Mouse (Mus musculus): ENCODE measurements around the gene Kiz.

Kiz gene

DNA sequence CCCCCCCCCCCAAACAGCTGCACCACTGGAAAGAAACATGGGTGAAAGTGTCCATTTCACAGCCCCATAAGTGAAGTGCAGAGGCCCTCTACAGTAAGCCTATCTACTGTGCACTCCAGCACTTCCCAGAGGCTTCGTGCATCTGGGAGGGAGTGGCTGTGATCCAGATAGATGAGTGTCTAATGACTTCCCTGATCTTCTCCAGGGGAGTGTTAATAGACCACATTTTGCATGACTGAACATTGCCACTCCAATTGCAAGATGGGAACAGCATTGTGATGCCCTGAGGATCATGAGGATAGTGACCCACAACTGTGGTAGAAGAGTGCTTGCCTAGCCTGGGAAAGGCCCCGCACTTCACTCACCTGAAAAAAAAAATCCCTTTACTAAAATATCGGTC is 60.4 kb downstream of the Kiz start:
- TF ChIP-seq GATA4 (IDR thresholded peaks at IDR 0.05; ENCODE audit: insufficient replicate concordance, low read length) = no peak

DNA sequence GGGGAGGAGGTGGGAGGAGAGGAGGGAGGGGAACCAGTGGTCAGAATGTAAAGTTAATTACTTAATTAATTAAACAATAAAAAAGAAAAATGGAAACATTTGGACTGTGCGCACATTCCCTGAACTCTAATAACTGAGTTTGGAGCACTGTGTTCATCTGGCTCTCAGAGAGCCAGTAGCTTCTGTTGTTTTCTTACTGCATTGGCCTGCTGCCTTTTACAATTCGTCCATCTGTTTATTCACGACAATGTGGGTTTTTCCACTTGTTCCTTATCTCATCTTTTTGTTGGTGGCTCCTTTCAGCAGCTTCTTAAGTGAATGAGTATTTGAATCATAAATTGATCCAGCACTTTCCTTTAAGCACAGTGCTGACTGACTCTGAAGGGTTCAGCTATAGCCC is 62.1 kb downstream of the Kiz start:
- TF ChIP-seq GATA4 (IDR thresholded peaks at IDR 0.05; ENCODE audit: insufficient replicate concordance, low read length) = no peak

DNA sequence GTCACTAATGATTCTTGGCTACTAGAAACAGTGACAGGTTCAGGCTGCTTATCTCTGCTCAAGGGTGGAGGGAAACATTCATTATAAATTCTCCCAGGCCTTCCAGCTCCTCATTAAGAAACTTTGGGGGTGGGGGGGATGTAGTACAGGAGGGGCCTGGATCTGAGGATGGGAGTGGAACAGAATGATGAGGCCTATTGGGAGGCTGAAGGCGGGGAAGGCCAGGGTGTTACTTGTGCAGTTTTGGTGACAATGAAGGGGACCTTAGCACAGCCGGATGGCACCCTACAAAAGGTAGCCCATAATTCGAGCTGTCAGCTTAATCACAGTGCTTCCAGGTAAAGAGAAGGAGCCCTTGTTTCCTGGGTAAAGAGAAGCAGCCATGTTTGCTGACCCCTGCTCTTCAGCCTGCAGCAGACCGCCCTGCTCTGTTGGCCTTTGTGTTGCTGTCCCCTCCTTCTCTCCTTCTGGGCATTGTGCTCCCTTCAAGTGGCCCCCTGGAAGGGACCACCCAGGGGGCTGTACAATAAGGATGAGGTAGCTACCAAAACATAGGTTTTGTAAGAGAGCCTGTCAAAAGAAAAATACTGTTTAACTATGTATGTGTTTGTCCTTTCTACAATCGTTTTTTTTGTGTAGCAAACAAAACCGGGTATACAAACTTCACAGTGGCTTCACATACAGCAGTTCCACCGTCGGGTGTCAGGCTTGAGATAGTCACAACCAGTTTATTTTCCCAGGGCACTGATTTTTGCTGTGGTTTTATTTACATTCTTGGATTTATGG is 64.9 kb downstream of the Kiz start:
- no peak for TF ChIP-seq GATA4 (IDR thresholded peaks at IDR 0.05; ENCODE audit: insufficient replicate concordance, low read length)

DNA sequence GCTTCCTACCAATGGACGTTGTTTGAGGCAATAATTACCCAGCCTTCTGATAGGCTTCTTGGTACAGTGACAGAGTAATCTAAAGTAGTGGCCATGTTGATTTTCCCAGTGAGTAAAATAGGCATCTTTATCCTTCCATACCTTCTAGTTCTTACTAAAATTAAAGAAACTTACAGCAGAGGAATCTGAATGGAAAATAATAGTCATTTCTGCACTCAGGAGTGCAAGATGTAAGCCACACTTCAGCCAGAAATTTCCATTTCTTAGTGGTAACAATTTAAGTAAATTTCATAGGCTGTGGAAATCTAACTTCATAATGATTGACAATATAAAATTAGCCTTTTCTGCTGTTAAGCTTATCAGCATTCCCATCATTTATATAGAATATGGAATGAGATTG is 69.6 kb downstream of the Kiz start:
- TF ChIP-seq GATA4 (IDR thresholded peaks at IDR 0.05; ENCODE audit: insufficient replicate concordance, low read length) = no peak

DNA sequence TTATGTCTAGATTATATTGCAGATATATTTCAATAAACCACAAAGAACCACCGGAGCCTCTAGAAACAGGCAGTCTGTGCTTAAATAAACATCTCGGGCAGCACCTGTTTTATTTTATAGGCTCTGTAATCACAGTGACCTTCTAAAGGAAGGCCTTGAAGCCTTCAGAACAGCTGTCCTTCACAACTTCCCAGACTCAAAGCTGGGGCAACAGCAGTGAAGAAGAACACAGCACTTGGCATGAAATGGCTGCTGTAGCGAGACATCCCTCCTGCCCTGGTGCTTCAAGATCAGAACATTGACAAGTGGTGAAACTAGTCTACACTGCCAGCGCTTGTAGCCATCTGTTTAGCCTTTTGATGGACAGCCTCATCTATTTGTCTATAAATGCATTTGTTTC is 70.2 kb downstream of the Kiz start:
- TF ChIP-seq GATA4 (IDR thresholded peaks at IDR 0.05; ENCODE audit: insufficient replicate concordance, low read length) = no peak

DNA sequence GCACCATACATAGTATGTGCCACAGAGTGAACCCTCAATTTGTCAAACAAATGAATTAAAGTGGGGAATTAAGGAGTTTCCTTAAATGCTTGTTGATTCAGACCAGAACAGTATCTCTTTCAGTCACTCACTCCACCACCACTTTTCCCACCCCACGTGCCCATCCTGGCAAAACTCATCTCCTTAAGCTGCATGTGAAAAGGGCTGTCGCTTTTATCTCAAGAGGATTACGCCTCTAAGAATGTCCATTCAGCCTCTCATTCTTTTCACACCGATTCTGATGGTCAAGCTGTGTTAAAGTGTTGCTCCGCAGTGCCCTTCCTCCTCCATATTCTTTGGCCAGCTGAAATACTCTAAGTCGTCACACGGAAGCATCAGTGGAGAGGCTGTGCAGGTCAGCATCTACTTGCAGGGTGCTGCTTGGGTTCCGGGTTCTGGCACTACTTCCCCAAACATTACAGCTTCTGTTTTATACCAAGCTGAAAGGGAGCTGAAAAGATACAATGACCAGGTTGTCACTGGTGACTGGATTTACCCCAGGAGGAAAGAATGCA is 92.6 kb downstream of the Kiz start:
- TF ChIP-seq GATA4 (IDR thresholded peaks at IDR 0.05; ENCODE audit: insufficient replicate concordance, low read length) = no peak

DNA sequence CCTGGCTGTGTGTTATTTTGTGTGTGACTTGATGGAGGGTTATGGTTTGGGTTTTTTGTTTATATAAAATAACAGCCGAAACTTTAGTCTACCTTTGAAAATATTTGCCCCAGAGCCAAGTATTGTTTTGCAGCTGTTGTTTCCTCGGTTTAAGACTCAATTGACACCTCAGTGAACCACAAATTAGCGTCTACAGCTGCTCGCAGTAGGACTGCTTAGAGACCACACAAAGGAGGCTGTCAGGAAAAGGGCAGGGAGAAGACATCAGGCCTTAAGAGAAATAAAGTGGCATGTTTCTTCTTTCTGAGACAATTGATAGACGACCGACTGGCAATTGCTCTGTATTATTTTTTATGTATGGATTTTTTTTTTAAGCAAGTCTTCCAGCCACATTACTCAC is 100.7 kb downstream of the Kiz start:
- TF ChIP-seq GATA4 (IDR thresholded peaks at IDR 0.05; ENCODE audit: insufficient replicate concordance, low read length) = no peak

DNA sequence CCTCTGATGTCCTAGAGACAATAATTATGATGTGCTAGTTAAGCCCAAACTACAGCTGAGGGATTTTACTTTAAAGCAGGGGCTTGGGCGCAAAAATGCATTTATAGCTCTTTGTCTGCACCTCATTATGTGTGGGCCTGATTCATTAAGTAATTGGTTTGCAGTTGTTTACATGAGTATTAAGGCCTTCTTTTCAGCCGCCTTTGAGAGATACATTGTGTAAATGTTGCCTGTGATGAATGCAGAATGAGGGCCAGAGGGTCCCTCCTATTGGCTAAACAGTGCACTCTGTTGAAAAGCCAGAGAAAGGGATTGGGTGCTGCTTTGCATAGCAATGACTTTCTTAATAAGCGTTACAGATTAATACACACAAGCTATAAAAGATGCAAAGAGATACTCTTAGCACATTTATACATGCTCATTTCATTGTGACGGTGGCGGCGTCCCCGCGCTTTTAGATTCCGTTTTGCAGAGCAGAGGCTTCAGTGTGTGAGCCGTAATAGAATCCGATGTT is 102.8 kb downstream of the Kiz start:
- TF ChIP-seq GATA4 (IDR thresholded peaks at IDR 0.05; ENCODE audit: insufficient replicate concordance, low read length) = no peak

DNA sequence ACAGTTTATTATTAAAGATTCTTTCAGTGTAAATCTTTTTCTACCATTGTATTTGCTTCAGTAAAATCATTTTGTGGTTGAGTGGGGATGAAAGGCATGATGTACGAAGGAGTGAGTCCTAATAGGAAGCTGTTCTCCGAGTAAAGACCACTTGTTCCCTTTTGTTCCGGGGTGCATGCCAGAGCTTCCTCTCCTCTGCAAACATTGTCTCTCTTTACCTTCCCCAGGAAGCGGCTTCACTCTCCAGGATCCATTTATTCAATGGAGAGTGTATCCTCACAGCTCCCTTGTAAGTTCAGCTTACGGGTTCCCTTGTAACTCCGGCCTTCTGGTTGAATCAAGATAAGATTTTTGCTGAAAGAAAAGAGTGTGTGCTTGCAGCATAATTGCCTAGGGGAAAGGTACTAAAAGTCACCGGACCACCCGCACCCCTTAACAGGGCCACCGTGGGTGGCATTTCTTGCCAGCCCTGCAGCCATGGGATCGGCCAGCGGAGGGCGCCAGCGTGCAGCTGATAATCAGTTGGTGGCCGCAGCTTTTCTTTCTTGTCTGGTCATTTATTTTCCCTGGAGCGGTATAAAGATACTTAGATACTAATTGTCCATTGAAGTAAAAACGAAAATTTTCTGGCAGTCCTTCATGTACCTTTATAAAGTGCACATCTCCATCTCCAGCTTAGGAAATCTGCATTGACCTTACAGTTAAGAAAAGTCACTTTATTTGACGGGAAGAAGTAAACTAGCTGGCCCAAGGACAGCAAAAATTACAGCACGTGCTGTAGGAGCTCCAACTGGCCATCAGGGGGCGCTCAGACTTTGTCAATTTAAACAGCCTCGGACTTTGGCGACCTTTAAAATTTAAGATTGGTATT is 103.5 kb downstream of the Kiz start:
- peak; percentile 90; the same call in 1 of the 2 replicates for TF ChIP-seq GATA4 (IDR thresholded peaks at IDR 0.05; ENCODE audit: insufficient replicate concordance, low read length)

DNA sequence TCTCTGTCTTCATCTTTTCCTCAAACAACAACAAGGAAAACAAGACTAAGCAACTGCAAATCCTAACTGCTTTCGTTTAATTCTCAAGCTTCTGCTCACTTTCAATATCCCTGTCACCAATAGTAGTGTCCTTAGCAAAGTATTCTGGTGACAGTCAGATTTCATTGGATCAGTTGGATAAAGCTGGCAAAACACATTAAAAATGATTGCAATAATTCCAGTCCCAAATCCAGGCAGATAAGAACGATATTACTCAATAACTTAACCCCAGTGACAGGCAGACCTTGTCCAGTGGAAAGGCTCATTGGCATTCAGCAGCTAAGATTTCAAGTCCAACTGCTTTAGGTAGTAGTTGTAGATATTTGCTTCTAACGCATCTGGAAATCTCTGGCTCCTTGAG is 119.4 kb downstream of the Kiz start:
- TF ChIP-seq GATA4 (IDR thresholded peaks at IDR 0.05; ENCODE audit: insufficient replicate concordance, low read length) = peak; percentile 97

DNA sequence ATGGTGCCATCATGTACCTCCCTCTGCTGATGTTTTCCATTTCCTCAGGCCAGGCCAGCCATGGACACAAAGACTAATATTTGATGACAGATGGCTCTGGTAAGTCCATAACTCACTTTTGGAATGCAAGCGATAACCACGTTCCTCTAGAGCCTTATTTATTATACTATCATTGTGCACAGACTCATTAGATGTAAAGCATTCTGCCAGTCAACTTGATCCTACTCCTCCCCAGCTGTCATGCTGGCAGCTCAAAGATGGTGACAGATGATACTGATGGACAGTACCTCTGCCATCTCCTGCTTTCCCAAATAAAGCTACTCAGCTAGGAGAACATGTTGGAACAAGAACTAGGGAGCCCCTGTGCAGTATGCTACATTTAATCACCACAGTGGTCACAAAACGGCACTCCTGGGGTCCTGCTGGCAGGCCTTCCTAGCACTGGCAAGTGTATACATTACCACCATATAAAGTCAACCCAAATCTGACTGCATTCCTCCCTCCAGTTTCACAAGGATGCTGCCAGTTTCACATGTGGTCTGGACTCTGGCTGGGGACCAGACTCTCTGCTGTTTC is 119.9 kb downstream of the Kiz start:
- TF ChIP-seq GATA4 (IDR thresholded peaks at IDR 0.05; ENCODE audit: insufficient replicate concordance, low read length) = no peak

DNA sequence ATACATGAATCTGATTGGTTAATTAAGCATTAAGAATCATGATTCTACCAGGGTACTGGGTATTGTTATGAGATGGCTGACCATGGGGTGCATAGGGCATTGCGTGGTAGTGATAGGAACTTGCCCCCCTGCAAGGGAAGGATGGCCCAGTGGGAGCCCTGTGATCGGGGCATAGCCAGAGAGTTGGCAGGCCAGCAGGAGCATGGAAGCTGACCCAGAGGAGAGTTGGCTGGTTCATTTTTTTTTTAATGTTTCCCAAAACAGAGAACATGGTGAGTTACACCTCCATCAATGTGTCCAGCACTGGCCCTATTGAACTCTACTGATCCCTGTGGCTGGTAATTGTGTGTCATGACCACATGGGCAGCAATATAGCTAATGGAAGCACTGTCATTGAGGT is 127.1 kb downstream of the Kiz start:
- TF ChIP-seq GATA4 (IDR thresholded peaks at IDR 0.05; ENCODE audit: insufficient replicate concordance, low read length) = no peak

DNA sequence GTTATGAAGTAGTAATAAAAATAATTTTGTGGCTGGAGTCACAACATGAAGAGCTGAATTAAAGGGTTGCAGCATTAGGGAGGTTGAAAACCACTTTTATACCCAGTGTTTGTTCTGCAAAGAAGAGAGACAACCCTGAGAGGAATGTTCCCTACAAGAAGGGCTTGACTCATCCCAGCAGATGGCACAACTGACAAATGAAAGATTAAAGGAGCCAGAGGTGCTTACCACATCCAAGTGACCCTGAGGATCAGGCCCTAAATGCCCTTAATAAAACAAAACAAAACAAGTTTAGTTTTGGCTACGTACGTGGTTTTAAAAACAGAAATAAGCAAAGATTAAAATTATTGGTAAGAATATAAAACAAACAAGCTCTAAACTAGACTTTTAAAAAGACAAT is 129.2 kb downstream of the Kiz start:
- no peak for TF ChIP-seq GATA4 (IDR thresholded peaks at IDR 0.05; ENCODE audit: insufficient replicate concordance, low read length)

DNA sequence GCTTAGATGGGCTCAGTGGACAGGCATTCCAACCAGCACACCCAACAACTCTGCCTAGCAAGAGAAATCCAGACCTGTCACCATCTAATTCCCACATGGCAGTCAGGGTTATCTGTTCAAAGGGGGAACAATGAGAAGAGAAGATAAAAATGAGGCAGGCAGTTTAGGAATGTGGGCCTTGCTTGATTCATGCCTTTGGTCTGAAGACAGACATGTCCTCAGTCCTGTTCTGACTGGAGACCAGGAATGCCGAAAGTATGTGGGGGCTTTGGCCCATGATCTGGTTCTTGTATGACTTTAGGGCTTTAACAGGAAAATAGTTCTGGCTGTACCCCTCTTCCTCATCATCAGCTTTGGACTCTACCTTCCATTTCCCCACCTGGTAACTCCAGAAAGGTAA is 130.1 kb downstream of the Kiz start:
- no peak for TF ChIP-seq GATA4 (IDR thresholded peaks at IDR 0.05; ENCODE audit: insufficient replicate concordance, low read length)

DNA sequence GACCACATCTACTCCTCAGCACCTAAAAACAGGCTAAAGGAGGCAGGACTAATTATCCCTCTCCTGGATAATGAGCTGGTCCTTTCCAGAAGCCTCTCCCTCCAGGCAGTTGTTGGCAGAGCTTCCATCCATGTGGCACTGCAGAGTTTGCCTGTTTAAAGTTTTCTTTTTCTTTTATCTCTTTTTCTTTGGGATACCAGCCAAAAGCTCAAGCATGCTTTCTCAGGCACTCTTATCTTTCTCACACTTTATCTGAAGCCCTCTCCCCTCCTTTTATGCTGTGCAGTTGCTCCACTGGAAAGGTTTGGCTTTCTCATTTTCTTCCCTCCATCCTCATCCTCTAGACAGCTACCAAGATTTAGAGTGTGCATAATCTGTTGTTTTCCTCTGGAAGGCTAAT is 130.8 kb downstream of the Kiz start:
- TF ChIP-seq GATA4 (IDR thresholded peaks at IDR 0.05; ENCODE audit: insufficient replicate concordance, low read length) = no peak

Measured in liver, adult (tissue).